Mouse (Mus musculus): ENCODE measurements around the gene Mgmt.

GRCm38 (mm10) chr7:136898005-136898404, 3.6 kb downstream of the Mgmt start:
- TF ChIP-seq POLR2A (IDR thresholded peaks at IDR 0.05; ENCODE audit: low read depth, low read length), result no peak
- no peak for TF ChIP-seq EP300 (IDR thresholded peaks at IDR 0.05; ENCODE audit: low read length)
- no peak for TF ChIP-seq CTCF (conservative IDR thresholded peaks at IDR 0.05 in 1 of 2, IDR thresholded peaks at IDR 0.05 in 1 of 2; ENCODE audit: low read depth in 2 of 2, low read length in 2 of 2)
- TF ChIP-seq HCFC1 (IDR thresholded peaks at IDR 0.05; ENCODE audit: low read depth, low read length), result no peak
- no peak for TF ChIP-seq E2F4 (IDR thresholded peaks at IDR 0.05; ENCODE audit: insufficient replicate concordance, low read depth, low read length)
- no peak for TF ChIP-seq NELFE (IDR thresholded peaks at IDR 0.05; ENCODE audit: low read depth, low read length)

Data from CH12.LX (cell line).